Mouse (Mus musculus) layer of hippocampus, adult 9-10 months (tissue): ENCODE measurements around the gene Mfsd12.

Experiments
- DNase-seq: peaks from one replicate; pipeline ENCODE4 v3.0.0; 2022; ENCODE audit warnings: low spot score

The Mfsd12 gene

DNA sequence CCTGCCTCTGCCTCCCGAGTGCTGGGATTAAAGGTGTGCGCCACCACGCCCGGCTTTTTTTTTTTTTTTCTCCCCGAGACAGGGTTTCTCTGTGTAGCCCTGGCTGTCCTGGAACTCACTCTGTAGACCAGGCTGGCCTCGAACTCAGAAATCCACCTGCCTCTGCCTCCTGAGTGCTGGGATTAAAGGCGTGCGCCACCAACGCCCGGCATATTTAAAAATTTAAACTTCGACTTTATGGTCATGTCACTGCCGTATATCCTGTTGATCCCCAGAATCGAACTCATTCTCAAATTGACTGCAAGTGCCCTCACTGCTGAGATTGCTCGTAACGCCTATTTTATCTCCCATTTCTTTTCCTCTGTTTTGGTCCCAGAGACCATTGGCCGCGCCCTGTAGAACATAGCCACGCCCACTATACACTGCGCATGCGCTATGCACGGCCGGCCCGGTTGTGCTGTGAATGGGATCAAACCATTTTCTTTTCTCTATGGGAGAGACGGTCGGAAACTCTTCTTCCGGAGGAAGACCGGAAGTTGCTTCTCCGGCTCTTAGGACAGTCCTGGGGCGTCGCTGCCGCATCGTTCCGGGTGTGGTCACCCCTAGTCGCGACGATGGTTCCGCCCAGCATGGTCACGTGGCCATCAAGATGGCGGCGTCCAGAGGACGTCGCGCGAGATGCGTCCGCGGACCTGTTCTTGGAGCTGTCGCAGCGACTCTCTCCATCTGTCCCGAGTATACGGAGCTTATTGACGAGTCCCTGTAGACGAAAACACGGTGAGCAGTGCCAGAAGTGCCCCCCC lies 26.7 kb downstream of the Mfsd12 start, which contains the start of the genes Dohh and Gm48551:
Gene Dohh (plus strand): TSS at position 627 of the 803 bp plus-strand sequence.
Gene Gm48551 (plus strand): TSS at position 665 of the 803 bp plus-strand sequence.
- peak; percentile 96 for DNase-seq

DNA sequence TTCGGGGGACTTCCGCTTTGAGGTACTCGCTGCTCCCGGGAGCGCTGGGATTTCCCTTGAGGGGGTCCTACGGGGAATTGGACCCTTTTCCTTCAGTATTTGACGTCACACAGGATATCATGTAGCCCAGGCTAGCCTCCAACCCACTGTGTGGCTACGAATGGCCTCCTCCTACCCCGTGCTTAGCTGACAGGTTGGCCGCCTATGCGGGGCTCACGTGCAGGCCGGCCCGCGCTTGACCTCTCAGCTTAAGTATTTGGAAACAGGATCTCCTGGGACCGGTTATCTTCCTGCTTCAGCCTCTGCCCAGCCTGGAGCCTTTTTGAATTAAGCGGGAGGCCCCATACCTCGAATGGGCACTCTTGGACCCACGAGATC lies 27.3 kb downstream of the Mfsd12 start:
- no peak for DNase-seq

DNA sequence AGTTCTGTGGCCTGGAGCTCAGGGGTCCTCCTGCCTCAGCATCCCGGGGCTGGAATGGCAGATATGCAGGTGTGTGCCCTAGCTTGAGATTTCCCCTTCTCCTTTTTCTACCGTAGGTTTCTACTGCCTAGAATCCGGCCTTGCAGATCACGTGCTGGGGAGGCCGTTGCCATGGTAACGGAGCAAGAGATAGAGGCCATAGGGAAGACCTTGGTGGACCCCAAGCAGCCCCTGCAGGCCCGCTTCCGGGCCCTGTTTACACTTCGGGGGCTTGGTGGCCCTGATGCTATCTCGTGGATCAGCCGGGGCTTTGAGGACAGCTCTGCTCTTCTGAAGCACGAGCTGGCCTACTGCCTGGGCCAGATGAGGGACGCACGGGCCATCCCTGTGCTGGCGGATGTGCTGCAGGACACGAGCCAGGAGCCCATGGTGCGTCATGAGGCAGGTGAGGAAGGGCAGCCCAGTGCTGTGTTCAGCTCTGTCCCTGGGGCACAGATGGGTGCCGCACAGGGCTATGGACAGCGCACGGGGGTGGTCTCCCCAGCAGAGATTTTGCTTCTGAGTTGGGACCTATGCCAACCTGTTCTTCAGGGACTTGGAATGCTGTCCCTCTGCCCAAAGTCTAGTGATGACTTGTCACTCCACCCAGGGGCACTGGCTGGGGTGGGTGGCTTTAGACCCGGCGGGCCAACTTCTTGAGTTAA lies 28.5 kb downstream of the Mfsd12 start:
- no peak for DNase-seq

DNA sequence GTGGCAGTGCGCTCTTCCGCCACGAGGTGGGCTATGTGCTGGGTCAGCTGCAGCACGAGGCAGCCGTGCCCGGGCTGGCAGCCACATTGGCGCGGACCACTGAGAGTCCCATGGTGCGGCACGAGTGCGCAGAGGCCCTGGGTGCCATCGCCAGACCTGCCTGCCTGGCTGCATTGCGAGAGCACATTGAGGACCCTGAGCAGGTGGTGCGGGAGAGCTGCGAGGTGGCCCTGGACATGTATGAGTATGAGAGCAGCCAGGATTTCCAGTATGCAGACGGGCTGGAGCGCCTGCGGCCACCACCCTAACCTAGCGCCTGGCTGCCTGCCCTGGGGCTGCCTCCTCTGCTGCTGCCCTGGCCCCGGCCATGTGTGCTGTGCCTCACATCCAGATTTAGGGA lies 30.4 kb downstream of the Mfsd12 start:
- DNase-seq: no peak

DNA sequence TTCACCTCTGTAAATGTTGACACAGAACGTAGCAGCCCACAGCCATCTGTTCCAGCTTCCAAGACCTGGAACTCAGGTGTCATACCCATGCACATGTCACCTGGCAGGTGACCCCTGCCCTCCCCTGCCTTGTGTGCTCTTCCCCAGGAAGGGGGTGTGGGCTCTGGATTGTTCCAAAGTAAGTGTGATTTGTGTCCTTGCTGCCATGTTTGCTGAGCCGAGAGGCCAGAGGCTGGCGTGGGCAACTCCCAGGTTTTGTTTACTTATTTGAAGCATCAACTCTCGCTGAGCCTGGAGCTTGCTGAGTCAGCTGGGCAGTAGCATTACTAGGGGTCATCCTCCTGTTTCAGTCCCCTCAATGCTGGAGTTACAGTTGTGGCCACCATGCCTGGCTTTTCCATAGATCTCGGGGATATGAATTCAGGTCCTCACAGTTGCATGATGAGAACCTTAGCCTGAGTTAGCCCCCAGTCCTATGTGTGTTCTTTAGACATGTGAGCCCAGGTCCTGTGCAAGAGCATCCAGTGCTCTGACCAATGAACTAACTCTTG lies 31.3 kb downstream of the Mfsd12 start, which contains the start of gene Gm48552:
Gene Gm48552 (plus strand): TSS at position 501 of the 551 bp plus-strand sequence.
- no peak for DNase-seq

DNA sequence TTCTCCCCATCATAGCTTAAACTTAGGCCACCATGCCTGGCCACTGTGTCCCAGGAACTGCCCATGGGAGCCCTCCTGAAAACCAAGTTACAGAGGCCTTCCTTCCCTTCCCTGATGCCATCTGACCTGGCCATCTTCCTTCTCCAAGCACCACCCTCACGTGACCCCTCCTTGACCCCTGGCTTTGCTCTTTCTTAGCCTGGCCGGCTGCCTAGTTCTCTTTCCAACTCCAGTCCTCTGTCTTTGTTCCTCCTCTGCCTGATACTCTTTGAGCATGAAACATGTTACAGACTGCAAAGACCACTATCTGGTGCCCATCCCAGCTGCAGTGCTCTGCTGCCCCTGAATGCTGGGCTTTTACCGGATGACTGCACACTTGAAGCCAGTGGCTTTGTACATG lies 32.1 kb downstream of the Mfsd12 start:
- no peak for DNase-seq

DNA sequence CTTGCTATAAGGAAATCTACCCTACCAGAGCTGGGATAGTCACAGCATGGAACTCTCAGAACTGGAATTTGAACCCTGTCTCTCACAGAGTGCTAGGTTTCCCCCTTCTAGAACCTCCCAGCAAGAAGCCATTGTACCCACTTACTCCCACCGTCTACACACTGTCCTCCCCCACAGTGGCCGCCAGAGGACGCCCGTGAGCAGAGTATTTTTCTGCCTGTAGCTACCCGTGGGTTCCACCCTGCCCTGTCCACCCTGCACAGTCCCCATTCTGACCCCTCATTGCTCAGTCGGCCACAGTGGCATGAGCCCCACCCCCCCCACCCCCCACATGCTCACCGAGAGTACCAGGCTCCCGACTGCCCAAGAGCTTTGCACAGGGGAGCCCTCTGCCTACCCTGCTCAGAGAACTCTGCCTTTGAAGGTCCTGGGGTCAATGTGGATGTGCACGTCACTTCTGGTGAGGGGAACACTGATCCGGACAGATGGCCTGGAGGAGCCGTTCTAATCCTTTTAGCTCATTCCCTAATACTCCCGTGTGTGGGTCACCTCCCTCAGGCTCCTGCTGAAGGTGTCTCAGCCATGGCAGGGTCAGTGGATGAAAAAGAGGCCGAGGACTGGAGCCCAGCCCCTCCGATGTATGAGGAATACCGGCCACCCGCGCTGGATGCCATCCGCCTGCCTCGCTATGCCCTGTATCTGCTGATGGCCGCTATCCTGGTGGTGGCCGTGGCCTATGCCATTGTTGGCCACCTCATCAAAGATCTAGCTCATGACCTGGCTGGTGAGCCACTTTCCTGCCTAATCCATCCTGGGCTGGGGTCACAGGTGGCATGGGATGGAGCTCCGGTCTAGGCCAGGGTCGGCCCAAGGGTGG lies 32.7 kb downstream of the Mfsd12 start:
- no peak for DNase-seq

DNA sequence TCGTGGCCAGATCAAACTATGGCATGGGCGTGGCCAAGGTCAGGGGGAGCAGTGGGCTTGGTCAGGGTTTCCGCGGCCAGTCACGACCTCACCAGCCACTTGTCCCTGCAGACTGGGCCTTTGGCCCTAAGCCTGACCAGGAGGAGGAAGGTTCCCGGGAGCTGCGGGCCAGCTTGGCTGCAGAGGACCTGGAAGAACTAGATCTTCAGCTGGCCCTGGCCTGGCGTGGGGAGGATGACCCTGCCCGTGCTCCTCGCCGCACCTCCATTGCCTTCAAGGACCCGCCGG lies 33.3 kb downstream of the Mfsd12 start:
- DNase-seq: no peak

DNA sequence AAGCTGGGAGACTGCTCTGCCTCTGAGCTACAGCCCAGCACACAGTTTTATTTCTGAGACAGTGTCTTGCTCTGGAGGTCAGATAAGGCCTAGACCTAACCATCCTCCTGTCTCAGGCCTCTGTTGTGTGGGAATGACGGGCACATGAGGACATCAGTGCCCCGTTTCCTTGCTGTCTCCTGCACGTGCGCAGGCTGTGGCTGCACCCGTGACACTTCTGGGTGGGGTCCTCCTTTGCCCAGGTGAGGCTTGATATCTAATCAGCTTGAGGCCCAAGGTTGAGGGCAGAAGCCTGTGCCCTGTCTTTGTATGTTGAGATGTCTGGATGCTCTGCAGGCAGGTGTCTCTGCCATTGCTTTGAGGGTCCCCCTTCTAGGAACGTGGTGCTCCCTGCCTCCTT lies 35.0 kb downstream of the Mfsd12 start:
- DNase-seq: no peak

DNA sequence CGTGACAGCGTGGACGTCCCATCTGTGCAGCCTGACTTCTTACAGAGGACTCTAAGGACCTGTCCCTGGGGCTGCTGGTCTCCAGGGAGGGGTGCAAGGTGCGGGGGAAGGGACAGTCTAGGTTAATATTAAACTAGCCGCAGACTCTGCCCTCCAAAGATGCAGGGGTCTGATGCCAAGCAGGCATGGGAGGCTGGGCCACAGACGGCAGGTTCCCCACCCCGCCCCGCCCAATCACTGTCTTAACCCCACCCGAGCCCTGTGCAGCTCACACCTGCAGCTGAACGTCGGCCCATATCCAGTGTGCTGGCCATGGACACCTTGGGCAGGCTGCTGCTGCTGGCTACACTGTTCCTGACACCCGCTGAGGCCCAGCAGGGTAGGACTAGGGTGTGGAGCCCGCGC lies 35.5 kb downstream of the Mfsd12 start, which contains the start of gene Smim24:
Gene Smim24 (plus strand): TSS at position 271 of the 405 bp plus-strand sequence.
- DNase-seq: no peak

DNA sequence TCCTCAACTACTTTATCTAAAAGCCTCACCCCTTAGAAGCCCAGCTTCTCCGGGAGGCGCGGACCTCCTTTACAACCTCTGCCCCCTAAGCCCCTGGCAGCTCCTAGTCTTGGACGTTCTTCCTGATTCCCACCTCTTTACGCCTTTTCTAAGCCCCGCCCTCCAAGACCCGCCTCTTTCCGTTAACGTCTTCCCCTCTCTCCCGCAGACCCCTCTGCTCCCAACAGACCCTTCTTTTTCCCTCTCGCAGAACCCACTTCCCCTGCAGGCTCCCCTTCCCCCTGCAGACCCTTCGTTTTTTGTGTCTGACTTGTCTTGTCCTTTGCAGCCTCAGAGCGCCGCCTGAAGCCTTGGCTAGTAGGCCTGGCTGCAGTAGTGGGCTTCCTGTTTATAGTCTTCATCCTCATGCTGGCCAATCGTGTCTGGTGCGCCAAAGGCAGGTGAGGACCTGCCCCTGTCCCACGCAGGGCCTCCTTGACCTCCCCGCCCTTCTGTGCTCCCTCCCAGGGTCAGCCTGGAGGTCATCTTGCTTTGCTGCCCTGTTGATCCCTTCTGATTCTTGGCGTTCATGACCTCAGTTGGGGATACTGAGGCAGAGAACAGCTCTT lies 36.3 kb downstream of the Mfsd12 start:
- DNase-seq: no peak

DNA sequence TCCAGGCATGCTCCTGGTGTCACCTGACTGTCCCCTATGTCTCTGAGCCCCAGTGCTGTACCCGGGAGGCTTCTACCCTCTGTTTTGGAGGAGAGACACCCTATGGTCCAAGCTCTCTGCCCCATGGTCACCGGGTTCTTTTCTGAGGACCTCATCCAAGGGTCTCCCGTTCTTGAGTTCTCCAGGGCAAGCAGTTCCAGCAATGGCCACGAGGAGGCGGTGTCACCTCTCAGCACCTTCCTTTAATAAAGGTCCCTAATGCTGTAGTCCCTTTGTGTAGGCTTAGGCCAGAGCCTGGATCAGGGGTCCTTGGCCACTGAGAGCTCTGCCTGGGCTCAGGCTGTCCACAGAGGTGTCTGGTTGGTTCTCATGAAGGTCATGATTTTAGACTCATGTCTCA lies 37.8 kb downstream of the Mfsd12 start:
- no peak for DNase-seq

DNA sequence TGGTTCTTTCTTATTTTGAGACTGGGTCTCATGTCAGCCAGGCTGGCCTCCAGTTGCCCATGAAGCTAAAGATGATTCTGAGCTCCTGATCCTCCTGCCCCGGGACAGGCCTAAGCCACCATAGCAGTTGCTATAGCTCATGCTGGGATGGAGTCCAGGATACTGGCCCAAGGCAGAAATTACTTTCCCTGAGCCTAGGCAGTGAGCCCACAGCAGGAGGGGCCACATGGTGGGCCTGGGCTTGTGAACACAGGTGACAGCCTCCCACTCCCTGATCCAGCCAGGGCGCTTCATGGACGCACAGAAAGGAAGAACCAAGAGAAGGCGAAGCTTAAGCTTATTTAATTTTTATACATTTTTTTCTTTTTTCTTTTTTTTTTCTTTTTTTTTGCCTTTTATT lies 38.6 kb downstream of the Mfsd12 start:
- DNase-seq: no peak

DNA sequence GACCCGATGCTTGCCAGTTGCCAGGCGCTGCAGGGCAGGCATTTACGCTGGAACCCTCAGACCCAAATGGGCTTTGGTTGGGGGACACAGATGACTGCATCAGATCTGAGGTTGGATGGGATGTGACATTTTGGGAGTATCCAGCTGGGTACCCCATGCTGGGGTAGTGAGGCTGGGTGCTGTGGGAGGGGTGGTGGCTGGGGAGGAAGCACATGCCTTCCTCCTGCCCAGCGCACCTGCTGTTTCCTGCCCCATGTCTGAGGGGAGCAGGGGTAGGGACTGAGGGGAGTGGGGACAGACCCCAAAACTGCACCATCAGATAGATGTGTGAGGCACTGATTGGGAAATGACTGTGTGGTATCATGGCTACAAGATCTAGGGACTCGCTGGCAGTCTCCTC lies 39.5 kb downstream of the Mfsd12 start:
- DNase-seq: no peak

DNA sequence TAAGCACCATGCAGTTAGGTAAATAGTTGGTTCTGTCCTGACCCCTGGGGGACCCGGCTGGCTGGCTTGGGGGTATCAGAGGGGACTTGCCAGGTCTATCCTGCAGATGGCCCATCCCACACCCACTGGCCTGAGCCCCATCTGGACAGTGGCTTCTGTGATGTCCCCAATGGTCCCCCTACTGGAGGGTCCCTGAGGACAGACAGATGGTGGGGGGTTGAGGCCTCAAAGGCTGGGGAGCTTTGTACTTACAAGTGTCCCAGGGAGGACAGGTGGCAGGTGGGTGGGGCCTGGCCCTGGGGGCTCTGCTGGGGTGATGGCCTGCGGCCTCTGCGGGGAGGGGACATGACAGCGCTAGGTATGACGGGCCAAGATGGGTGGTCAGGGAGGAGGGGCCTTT lies 42.0 kb downstream of the Mfsd12 start:
- no peak for DNase-seq

DNA sequence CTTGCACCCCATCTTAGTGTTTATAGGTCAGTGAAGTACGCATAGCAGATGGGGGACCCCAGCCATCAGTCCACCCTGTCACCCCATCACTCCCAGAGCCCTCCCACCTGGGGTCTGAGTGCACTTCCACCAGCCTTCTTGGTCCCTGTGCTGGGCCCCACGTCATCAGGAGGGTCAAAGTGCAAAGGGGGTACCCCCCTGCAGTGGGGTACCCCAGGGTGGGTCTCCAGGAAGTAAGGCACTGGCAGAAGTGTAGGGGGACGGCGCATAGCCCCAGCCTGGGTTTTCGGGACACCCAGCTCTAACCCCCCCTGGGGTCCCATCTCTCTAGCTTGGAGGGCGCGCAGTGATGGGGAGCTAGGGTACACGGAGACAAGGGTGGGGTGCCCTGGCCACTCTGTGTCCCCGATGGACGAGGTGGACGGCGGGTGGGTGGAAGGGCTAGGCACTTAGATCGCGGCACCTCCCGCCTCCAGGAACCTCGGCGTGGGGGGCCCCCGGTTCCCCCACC lies 42.6 kb downstream of the Mfsd12 start:
- no peak for DNase-seq

DNA sequence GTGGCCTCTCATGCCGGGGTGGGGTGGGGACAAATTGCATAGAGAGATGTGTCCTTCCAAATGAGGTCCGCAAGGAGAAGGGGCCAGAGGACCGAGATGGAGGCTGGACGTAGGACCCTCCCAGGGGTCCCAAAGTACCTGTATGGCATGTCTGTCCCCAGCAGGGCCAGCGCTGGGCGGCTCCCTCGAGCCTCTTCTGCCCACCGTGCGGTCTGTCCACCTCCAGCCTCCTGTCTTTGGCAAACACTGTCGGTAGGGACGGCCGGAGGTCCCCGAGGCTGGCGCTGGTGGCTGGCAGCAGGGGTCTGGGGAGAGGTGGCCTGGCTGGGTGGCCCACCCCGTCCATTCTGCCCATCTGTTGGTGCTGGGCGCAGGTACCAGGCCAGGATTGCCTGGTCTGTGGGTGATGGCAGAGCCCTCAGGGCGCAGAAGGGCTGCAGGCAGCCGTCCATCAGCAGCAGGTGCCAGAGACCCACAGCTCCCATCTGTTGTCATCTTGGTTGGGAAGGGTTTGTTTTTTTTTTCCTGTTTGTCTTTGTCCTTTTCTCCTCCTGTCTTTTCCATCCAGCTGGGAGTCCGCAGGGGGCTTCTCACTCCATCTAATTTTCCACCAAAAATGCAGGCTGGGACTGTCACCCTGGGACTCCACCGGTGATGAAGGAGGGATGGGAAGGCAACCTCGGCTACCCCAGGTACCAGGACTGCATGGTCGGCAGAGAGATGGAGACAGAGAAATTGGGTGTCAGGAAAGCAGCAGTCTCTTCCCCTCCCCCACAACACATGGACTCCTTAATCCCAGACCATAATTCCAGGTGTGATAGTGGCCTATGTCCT lies 43.3 kb downstream of the Mfsd12 start:
- DNase-seq: no peak

DNA sequence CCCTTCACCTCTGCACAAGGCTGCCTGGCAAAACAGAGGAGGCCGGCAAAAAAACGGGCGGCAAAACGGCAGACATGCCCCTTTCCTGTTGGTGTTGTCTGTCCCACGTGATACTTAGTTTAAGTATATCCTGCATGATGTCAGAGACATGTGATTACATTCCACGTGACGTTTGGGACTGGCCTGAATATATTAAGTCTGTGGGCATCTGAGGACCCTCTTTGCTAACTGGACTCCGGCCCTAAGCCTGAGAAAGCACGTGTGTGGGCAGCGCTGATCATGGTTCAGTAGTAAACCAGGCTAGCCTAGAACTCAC lies 43.9 kb downstream of the Mfsd12 start:
- DNase-seq: no peak

DNA sequence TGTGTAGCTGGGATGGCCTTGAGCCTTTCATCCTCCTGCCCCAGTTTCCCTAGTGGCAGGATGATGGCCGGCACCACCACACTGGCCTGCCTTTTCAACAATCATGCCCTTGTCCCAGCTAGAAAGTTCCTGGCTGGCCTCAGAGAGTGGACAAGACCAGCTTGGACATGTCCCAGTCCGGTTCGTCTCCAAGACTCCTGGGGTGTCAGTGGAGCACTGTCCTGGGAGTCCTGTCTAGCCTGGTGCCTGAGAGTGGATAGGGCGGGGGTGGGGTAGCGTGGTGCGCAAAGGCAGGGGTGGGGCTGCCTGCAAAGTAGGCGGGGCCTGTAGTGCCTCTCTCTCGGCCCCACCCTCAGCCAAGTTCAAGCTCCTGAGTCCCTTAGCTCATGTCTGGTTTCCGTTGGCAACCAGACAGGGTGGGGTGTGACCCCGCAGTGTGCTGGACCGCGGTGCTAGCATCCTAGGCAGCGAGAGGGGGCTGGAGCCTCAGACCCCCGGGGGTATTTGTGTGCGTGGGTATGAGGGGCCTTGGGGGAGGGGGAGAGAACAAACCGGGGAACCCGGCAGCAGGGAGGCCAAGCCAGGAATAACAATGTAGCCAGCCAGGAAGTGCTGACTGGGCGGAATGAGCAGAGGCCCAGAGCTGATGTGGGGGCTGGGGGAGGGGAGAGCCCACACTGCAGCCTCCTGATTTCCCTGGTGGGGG lies 44.4 kb downstream of the Mfsd12 start:
- DNase-seq: no peak

DNA sequence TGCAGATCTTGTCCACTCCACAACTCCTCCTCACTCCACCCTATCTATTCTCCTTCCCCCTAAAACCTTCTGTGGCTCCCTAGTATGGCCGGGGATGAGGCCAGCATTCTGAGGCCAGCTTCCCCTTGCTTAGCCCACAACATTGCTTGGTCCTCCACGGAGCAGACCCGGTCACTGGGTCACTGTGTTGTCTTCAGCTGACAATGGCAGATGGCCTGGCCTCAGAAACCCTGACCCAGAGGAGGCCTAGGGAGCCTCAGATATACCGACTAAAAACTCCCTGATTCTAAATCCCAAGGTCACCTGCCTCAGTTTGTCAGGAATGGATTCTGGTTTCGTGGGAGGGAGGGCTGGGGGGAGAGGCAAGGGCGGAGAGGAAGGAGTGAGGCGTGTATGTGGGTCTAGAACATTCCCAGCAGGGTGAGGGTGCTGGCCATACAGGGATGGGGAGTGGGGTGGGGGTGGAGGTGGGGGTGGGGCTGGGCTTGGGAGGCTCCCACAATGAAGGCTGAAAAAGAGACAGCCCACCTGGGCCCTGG lies 45.0 kb downstream of the Mfsd12 start:
- no peak for DNase-seq
